Mouse (Mus musculus) ES-Bruce4 (cell line): ENCODE results near the gene Cmtm6.

Experiments
- CTCF ChIP-seq: IDR thresholded peaks from one replicate; pipeline ENCODE4 v1.8.1; 2011; ENCODE audit warnings: low read depth, low read length
- EP300 ChIP-seq: IDR thresholded peaks from 2 replicates; pipeline ENCODE4 v1.6.1; 2011; ENCODE audit warnings: low read depth, low read length; ENCODE audit not compliant: insufficient read depth
- POLR2A ChIP-seq: IDR thresholded peaks from one replicate; pipeline ENCODE4 v1.8.1; 2011; ENCODE audit warnings: low read length; ENCODE audit not compliant: insufficient read depth

GRCm38 (mm10) chr9:114778877-114779276 lies 48.0 kb downstream of the Cmtm6 start:
- TF ChIP-seq CTCF = no peak
- TF ChIP-seq EP300 = peak; percentile 42; the same call in 1 of the 2 replicates
- no peak for TF ChIP-seq POLR2A
